Mouse (Mus musculus) spleen, adult 2 months (tissue): ENCODE results near the gene Atrip. TPM values are rescaled to one million over a fixed set of nuclear protein-coding genes. Genes with fewer than 3 reads are reported as not detected.

Experiments
- DNase-seq, 2 experiments: peaks; one replicate each; pipeline versions ENCODE4 v3.0.0 to v3.0.0-alpha.2; 2012 to 2021; ENCODE audit warnings: low spot score in 2 of 2, low read depth in 1 of 2
- H3K27ac ChIP-seq: fragments of 200-500 bp; 2 replicates; pipeline ENCODE4 v1.5.1; 2012; ENCODE audit warnings: low read length, inconsistent platforms; ENCODE audit not compliant: insufficient read depth
- H3K27me3 ChIP-seq: fragments of 200-500 bp; 2 replicates; pipeline ENCODE4 v1.6.1; 2012; ENCODE audit warnings: mild to moderate bottlenecking, moderate library complexity, low read length, inconsistent platforms; ENCODE audit not compliant: control insufficient read depth, insufficient read depth
- H3K36me3 ChIP-seq: fragments of 200-500 bp; 2 replicates; pipeline ENCODE4 v1.6.1; 2012; ENCODE audit warnings: mild to moderate bottlenecking, low read length, inconsistent platforms; ENCODE audit not compliant: control insufficient read depth, insufficient read depth
- H3K4me1 ChIP-seq: fragments of 200-500 bp; 2 replicates; pipeline ENCODE4 v1.6.1; 2011; ENCODE audit warnings: inconsistent platforms; ENCODE audit not compliant: control insufficient read depth, insufficient read depth, insufficient read length
- H3K4me3 ChIP-seq: fragments of 200-500 bp; 2 replicates; pipeline ENCODE4 v1.5.1; 2011; ENCODE audit warnings: mild to moderate bottlenecking, inconsistent platforms; ENCODE audit not compliant: insufficient read depth, insufficient read length; ENCODE audit errors: extremely low read depth
- CTCF ChIP-seq: fragments of 200-500 bp; IDR thresholded peaks from 2 replicates; pipeline ENCODE4 v1.5.1; 2011; ENCODE audit warnings: mild to moderate bottlenecking, inconsistent platforms; ENCODE audit not compliant: insufficient read depth, insufficient read length, insufficient replicate concordance; ENCODE audit errors: extremely low read depth
- POLR2A ChIP-seq: fragments of 200-500 bp; IDR thresholded peaks from 2 replicates; pipeline ENCODE4 v1.6.1; 2011; ENCODE audit warnings: low read depth, low read length, inconsistent platforms
- WGBS: fragments of 180-500 bp; shearing (Covaris S2); methylation state at CpG from one replicate; pipeline ENCODE4 v1.1.7; 2018; 5-methylcytosine and 5-hydroxymethylcytosine counted together
- polyA plus RNA-seq: library from polyadenylated mRNA; depleted of rRNA; stranded (reverse); fragments of >200 nt; gene quantifications from 2 replicates; pipeline ENCODE4 v1.2.3, GENCODE M21; 2012

Gene Atrip
- polyA plus RNA-seq, 1 experiment, result 16.2 TPM

- H3K27ac ChIP-seq, result peak within 1 kb of the TSS; percentile 36
- H3K36me3 ChIP-seq, result peaks cover 6% of the 10 kb centered on the region
- no peak for TF ChIP-seq POLR2A
- TF ChIP-seq CTCF, result no peak
- under 1% methylated on average over 98 of the region's 102 CpGs for WGBS
- H3K4me1 ChIP-seq, result peaks cover 4% of the 10 kb centered on the region
- H3K27me3 ChIP-seq, result peaks cover 4% of the 10 kb centered on the region
- DNase-seq, result peak; percentile 7 to 44
- peak within 1 kb of the TSS; percentile 64 for H3K4me3 ChIP-seq
Measured at GRCm38 (mm10) chr9:109095137-109095982, 21.4 kb upstream of the Atrip start, which contains the start of gene Plxnb1. Gene Plxnb1, plus strand, starts transcription at chr9:109095389.

DNA sequence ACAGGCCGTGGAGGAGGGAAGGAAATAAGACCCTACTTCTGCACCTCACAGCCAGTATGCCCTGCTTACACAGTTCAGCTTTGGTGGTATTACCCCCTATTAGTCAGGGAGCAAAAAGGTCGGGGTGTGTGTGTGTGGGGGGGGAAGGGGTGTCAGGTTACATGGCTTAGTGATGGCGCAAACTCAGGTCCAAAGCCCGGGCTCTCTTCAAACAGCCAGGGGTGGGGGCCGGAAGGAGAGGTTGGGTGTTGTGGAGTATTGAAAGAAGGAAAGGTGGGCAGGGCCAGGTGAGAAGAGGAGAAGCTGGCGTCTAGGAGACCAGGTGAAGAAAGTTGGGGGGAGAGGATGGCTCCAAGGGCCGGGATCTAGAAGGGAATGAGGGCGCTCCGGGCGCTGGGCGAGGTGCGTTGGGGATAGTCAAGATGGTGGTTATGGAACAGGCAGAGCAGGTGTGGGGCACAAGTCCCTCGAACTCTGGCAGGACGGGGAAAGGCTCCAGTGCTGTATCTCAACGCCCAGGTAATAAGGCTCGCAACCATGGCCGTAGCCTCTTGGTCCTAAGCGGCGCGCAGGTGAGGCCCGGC, 20.7 kb upstream of the Atrip start:
- no peak for DNase-seq
- Histone ChIP-seq H3K4me1 (peaks cover 4% of the 10 kb centered on the region), H3K36me3 (peaks cover 9% of the 10 kb centered on the region), H3K4me3 (peak overlapping the region; percentile 64; the same call in 1 of the 2 replicates), H3K27me3 (peaks cover 4% of the 10 kb centered on the region), H3K27ac (no peak overlapping the region)
- whole genome bisulfite sequencing, result 13% methylated on average over 21 of the region's 21 CpGs
- no peak for TF ChIP-seq POLR2A
- no peak for TF ChIP-seq CTCF

DNA sequence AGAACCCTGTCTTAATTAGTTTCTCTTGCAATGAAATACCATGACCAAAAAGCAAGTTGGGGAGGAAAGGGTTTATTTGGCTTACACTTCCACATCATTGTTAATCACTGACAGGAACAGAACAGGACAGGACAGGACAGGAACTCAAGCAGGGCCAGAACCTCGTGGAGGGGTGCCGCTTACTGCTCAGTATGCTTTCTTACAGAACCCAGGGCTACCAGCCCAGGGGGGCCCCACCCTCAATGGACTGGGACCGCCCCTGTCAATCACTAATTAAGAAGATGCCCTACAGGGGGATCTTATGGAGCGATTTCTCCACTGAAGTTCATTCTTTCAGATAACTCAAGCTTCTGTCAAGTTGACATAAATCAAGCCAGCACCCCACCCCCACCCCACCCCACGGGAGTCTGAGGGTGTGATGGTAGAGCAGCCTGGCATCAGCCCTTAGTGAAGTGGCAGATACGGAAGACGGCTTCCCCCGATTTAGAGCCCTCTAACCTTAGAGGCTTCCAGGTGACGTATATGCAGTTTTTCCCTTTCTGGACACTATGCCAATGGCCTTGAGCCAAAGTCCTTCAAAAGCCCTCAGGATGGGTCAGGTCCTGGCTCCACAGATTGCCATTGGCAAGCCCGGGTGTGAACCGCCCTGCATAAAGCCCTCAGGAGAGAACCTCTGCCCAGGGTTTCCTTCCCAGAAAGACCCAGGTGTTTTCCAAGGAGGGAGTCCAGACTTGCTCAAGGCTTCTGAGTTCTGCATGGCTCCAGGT, 20.0 kb upstream of the Atrip start:
- peaks cover 4% of the 10 kb centered on the region for H3K4me1 ChIP-seq
- no peak overlapping the region for H3K27ac ChIP-seq
- H3K27me3 ChIP-seq, result peaks cover 4% of the 10 kb centered on the region
- H3K4me3 ChIP-seq, result no peak overlapping the region
- peaks cover 12% of the 10 kb centered on the region for H3K36me3 ChIP-seq
- WGBS, result 54% methylated on average over 11 of the region's 11 CpGs
- TF ChIP-seq POLR2A, result no peak
- no peak for TF ChIP-seq CTCF
- DNase-seq, result no peak

DNA sequence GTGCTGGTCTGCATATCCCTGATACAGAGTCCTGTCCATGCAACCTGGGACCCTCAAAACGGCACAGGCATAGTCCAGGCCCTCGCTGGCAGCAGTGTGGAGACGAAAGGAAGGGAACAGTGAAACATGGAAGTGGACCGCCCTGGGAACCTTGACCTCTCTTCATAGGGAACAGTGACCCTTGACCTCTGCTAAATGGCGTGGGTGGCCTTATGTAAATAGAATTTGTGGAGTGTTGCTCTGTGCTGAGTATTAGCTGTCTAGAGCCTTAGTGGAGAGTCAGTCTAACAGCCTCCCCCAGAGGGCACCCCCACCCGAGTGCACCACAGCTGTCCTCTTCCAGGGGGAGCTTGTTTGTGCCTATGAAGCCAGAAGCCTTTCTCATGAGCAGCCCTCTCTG, 18.9 kb upstream of the Atrip start:
- Histone ChIP-seq H3K4me3 (no peak overlapping the region), H3K4me1 (peaks cover 4% of the 10 kb centered on the region), H3K27ac (no peak overlapping the region), H3K27me3 (peaks cover 4% of the 10 kb centered on the region), H3K36me3 (peaks cover 12% of the 10 kb centered on the region)
- no peak for DNase-seq
- WGBS, result 97% methylated on average over 6 of the region's 6 CpGs
- TF ChIP-seq POLR2A, result no peak
- no peak for TF ChIP-seq CTCF

DNA sequence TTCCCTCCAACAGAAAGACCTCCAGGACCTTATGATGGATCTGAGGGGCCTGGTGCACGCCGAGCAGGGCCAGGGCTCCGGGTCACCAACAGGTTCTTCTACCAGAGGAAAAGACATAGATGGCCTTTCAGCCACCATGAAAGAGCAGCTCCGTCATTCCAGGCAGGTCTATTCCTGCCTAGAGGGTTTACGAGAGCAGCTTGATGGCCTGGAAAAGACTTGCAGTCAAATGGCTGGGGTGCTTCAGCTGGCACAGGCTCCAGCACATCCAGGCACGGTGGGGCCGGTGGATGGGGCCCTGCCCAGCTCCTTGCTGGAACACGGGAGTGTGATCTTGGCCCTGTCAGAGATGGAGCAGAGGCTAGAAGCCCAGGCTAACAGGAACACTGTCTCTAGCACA, 17.9 kb upstream of the Atrip start:
- H3K27ac ChIP-seq, result no peak overlapping the region
- peaks cover 4% of the 10 kb centered on the region for H3K27me3 ChIP-seq
- DNase-seq, result no peak
- WGBS, result 95% methylated on average over 8 of the region's 8 CpGs
- no peak overlapping the region for H3K4me3 ChIP-seq
- H3K36me3 ChIP-seq, result peaks cover 12% of the 10 kb centered on the region
- TF ChIP-seq POLR2A (no peak), CTCF (no peak)
- H3K4me1 ChIP-seq, result peaks cover 4% of the 10 kb centered on the region

GRCm38 (mm10) chr9:109090446-109090845, 16.5 kb upstream of the Atrip start:
- H3K27me3 ChIP-seq, result peaks cover under 1% of the 10 kb centered on the region
- peaks cover 12% of the 10 kb centered on the region for H3K36me3 ChIP-seq
- TF ChIP-seq POLR2A (no peak), CTCF (no peak)
- WGBS, result 92% methylated on average over 15 of the region's 15 CpGs
- no peak overlapping the region for H3K4me3 ChIP-seq
- H3K4me1 ChIP-seq, result peaks cover 1% of the 10 kb centered on the region
- H3K27ac ChIP-seq, result no peak overlapping the region
- DNase-seq, result no peak

GRCm38 (mm10) chr9:109087987-109088386, 14.1 kb upstream of the Atrip start:
- no peak for DNase-seq

More at GRCm38 (mm10) chr9:109087987-109088386, 14.1 kb upstream of the Atrip start:
- Histone ChIP-seq H3K27me3 (no peaks in the 10 kb centered on the region), H3K36me3 (peaks cover 12% of the 10 kb centered on the region), H3K4me1 (peaks cover 3% of the 10 kb centered on the region; the same call in 1 of the 2 replicates), H3K27ac (no peak overlapping the region), H3K4me3 (no peak overlapping the region)
- TF ChIP-seq POLR2A, result no peak
- no peak for TF ChIP-seq CTCF
- 47% methylated on average over 5 of the region's 5 CpGs for WGBS
